Mouse (Mus musculus): Measurements from ENCODE around the gene Smo. TPM values are rescaled to one million over a fixed set of nuclear protein-coding genes. Genes with fewer than 3 reads are reported as not detected.

Gene Smo
- 16.1 and 16.4 TPM in 2 replicates for polyA plus RNA-seq (2015; fragmentation: Nextera tagmentation; extraction: Ambion mirVana)

DNA sequence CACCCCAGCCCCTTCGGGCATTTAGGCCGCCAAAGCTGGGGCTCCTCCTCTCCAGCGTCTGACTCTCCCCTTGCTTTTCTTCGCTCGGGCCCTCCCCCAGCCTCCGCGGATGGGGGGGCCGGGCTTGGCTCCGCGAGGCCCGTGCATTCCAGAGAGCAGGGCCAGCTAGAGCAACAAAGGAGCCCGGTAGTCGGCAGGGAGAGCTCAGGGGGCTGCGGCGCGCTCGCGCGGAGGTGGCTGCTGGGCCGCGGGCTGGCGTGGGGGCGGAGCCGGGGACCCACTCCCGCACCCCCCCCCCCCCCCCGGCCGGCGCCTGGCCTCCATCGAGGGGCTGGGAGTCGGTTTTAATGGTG is at the start of gene Smo:
Smo (plus strand) TSS at position 168 of the 353 bp plus-strand sequence.
- Histone ChIP-seq H3K27ac (replicated peaks) (peak within 1 kb of the TSS; percentile 84), H3K4me2 (peak within 1 kb of the TSS; percentile 88), H3K27me3 (0 out of 2 replicates have a peak, but pooled peaks cover 4% of the 10 kb centered on the region), H3K4me1 (replicated peaks) (peaks cover 23% of the 10 kb centered on the region), H3K4me3 (peak within 1 kb of the TSS; percentile 74), H3K9ac (peak within 1 kb of the TSS; percentile 91), H3K9me3 (no peaks in the 10 kb centered on the region), H3K36me3 (no peaks in the 10 kb centered on the region)
- under 1% methylated on average over 22 of the region's 30 CpGs for WGBS
- ATAC-seq (ENCODE audit: low read depth) = peak; percentile 97

DNA sequence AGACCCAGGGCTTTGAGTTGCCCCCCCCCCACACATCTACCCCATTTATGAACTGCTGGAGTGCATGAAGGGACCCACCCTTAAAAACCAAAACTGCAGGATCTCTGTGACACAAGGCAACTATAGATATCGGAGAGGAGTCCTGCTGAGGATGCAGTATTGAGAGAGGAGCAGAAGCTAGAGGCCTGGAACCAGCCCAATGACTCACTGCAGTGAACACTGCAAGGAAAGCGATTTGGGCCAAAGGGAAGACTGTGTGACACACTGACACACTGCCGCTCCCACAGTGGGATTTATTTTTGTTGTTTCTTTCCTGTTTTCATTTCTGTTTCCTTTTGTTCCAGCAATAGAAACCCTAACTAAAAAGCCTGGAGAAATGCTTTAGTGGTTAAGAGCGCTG is 49.4 kb upstream of the Smo start:
- 88% methylated on average over 4 of the region's 4 CpGs for WGBS
- H3K27ac ChIP-seq (replicated peaks) = no peak overlapping the region

DNA sequence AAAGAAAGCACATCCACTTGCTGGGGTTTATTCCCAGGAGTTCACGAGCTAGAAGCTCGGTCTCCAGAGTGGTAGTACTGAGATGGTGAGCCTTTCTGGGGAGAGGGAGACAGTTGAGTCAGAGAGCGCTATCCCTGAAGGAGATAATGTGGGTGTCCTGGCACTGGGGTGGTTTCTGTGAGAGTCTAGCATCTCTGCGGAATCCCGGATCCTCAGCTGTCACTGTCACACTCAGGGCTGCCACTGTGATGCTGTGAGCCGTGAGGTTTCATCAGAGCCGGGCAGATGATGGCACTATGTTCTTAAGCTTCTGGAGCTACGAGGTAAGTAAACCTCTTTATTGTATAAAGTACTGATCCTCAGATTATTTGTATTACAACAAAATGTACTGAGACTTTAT is 45.8 kb upstream of the Smo start:
- H3K27me3 ChIP-seq = peaks cover 24% of the 10 kb centered on the region
- H3K27ac ChIP-seq (replicated peaks) = no peak overlapping the region
- 75% methylated on average over 8 of the region's 8 CpGs for WGBS
- no peak for ATAC-seq (ENCODE audit: low read depth)
- H3K9ac ChIP-seq = no peak overlapping the region
- no peak overlapping the region for H3K4me3 ChIP-seq
- H3K9me3 ChIP-seq = no peaks in the 10 kb centered on the region
- H3K4me2 ChIP-seq = no peak overlapping the region
- peaks cover 6% of the 10 kb centered on the region for H3K4me1 ChIP-seq (replicated peaks)
- H3K36me3 ChIP-seq = no peaks in the 10 kb centered on the region

More for the DNA sequence above, 49.4 kb upstream of the Smo start:
- no peak for ATAC-seq (ENCODE audit: low read depth)
- Histone ChIP-seq H3K4me2 (no peak overlapping the region), H3K36me3 (no peaks in the 10 kb centered on the region), H3K27me3 (no peaks in the 10 kb centered on the region), H3K4me3 (no peak overlapping the region), H3K9me3 (no peaks in the 10 kb centered on the region), H3K9ac (no peak overlapping the region), H3K4me1 (replicated peaks) (no peaks in the 10 kb centered on the region)

DNA sequence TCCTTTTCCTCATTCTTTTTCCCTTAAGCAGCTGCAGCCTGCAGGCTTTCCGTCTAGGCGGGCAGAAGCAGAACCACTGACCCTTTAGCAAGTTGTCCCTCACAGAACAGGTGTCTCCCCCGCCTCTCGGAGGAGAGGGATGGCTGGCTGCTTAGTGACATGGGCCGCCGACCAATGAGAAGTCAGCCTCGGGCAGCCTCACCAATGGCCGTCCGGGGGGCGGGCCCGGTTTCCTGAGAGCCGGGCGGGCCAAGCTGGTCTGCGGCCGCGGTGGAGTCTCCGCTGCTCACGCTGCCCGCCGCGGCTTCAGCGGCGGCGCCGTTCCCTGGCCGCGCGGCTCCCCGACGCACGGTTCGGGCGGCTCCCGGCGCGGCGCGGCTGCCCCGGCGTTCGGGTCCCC is 41.4 kb upstream of the Smo start, which contains the start of gene Tspan33:
Tspan33 (plus strand) TSS at position 270 of the 400 bp plus-strand sequence.
- peak; percentile 98 for ATAC-seq (ENCODE audit: low read depth)
- Histone ChIP-seq H3K36me3 (no peaks in the 10 kb centered on the region), H3K4me3 (peak within 1 kb of the TSS; percentile 75), H3K4me1 (replicated peaks) (peaks cover 12% of the 10 kb centered on the region), H3K4me2 (peak within 1 kb of the TSS; percentile 99), H3K27ac (replicated peaks) (no peak within 1 kb of the TSS), H3K27me3 (peaks cover 38% of the 10 kb centered on the region), H3K9me3 (no peaks in the 10 kb centered on the region), H3K9ac (peak within 1 kb of the TSS; percentile 82)
- WGBS = under 1% methylated on average over 40 of the region's 41 CpGs

DNA sequence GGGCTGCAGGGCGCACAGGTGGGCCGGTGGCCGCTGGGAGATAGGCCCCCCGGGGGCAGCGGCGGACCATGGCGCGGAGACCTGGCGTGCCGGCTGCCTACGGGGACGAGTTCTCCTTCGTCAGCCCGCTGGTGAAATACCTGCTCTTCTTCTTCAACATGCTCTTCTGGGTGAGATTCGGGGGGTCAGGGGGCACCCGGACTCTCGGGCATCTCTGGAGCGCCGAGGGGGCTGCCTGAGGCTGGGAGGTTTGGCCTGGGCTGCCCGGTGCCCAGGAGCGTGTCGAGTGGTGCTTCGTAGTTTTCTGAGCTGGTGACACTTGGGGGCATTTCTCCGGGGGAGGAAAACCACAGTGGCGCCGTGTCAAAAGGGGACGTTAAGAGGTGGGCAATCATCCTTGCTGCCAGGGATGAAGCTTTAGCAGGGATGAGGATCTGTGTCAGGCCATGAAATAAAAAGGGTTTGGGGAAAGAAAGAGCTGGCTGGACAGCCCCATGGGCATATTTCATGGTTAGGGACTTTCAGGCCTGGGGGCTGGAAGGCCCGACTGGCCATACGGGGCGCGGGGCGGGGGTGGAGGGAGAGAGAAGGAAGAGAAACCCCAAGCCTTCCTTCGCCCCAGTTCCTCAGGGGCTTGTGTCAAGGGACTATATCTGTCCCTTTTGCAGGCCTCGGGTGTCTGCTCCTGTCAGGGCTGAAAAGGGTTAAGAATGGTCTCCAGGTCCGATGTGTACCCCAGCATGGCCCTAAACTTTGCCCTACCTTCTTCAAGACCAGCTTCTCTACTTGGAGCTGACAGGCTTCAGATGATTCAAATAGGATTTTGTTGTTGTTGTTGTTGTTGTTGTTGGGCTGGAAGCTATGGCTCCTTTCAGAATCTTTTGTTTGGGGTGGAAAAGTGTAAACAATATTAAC is 40.7 kb upstream of the Smo start:
- Histone ChIP-seq H3K9me3 (no peaks in the 10 kb centered on the region), H3K27ac (replicated peaks) (no peak overlapping the region), H3K4me2 (peak overlapping the region; percentile 99), H3K4me3 (peak overlapping the region; percentile 75), H3K36me3 (no peaks in the 10 kb centered on the region), H3K4me1 (replicated peaks) (peaks cover 12% of the 10 kb centered on the region), H3K27me3 (peaks cover 38% of the 10 kb centered on the region), H3K9ac (peak overlapping the region; percentile 82)
- WGBS = 2% methylated on average over 35 of the region's 35 CpGs
- peak; percentile 60 for ATAC-seq (ENCODE audit: low read depth)

DNA sequence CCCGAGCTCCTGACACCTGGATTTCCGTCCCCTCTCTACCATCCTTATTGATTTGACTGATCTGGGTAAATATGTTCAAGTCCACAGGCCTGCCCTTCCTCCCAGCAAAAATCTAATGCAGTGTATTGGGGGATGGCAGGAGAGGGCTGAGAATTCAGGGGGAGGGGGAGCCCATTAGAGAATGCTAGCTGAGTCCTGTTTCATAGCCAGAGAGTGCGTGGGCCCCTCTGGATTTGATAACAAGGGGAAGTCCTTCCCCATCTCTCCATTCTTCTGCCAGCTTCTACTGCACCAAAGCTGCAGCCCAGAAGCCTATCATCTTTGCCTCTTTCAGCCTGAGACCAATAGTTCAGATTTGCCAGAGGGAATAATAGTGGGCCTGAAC is 40.0 kb upstream of the Smo start:
- Histone ChIP-seq H3K4me2 (peak overlapping the region; percentile 99), H3K27ac (replicated peaks) (no peak overlapping the region), H3K9me3 (no peaks in the 10 kb centered on the region), H3K4me1 (replicated peaks) (peaks cover 12% of the 10 kb centered on the region), H3K27me3 (peaks cover 38% of the 10 kb centered on the region), H3K4me3 (no peak overlapping the region), H3K9ac (peak overlapping the region; percentile 82; the same call in 1 of the 2 replicates), H3K36me3 (no peaks in the 10 kb centered on the region)
- 52% methylated on average over 3 of the region's 3 CpGs for WGBS
- ATAC-seq (ENCODE audit: low read depth) = no peak

DNA sequence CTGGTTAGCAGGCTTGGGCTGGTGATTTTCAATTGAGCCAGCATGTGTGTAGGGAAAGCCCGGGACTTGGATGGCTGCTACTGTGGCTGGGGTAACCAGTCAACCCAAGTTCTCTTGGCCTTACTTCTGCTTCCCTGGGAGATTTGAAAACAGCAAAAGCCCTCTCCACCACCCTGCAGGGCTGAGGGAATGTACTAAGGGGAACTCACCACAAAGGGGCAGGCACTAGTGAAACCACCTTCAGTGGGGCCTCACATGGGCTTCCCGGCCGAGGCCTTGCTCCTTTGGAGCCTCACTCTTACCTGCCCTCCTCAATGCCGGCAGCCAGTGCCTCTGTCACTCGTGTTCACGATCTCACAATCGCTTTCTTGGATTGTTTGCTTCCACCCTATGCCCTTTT is 39.3 kb upstream of the Smo start:
- Histone ChIP-seq H3K4me1 (replicated peaks) (peaks cover 12% of the 10 kb centered on the region), H3K9ac (no peak overlapping the region), H3K36me3 (no peaks in the 10 kb centered on the region), H3K4me2 (no peak overlapping the region), H3K27me3 (peaks cover 38% of the 10 kb centered on the region), H3K9me3 (no peaks in the 10 kb centered on the region), H3K27ac (replicated peaks) (no peak overlapping the region), H3K4me3 (no peak overlapping the region)
- WGBS = 78% methylated on average over 7 of the region's 7 CpGs
- ATAC-seq (ENCODE audit: low read depth) = no peak

DNA sequence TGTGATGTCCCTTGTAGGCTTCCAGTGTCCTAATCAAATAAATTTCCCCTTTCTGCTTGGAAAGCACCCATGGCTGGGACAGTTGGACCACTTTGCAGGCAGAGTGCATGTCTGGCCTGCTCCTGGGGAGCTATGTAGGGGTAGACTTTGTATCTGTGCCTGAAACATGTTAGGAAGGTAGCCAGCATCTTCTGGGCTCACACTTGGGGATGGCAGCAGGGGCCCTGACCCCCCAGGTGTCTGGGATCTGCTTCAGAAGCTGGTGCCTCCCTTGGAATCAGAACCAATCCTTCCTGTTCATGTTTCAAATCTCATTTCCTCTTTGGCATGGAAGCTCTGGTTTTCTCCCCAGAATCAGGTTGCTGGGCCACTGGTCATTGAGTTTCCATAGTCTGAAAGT is 38.2 kb upstream of the Smo start:
- Histone ChIP-seq H3K4me1 (replicated peaks) (peaks cover 12% of the 10 kb centered on the region), H3K27ac (replicated peaks) (no peak overlapping the region), H3K27me3 (peaks cover 28% of the 10 kb centered on the region), H3K36me3 (no peaks in the 10 kb centered on the region), H3K9ac (no peak overlapping the region), H3K4me3 (no peak overlapping the region), H3K9me3 (no peaks in the 10 kb centered on the region), H3K4me2 (no peak overlapping the region)
- ATAC-seq (ENCODE audit: low read depth) = no peak

DNA sequence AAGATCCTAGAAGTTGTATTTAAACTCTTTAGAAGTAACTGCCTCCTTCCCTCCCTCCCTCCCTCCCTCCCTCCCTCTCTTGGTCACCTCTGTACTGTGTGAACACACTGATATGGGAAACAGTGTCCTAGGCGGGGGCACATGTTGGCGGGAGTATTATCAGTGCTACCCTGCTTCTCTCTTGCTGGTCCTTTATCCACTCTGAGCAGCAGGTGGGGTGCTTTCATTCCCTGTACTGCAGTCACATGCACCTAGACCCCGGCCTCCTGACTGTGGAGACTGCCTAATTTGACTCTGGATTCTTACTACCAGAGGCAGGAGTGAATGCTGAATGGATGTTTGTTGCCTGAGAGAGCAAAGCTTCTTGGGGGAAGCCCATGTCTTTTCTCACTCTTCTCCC is 37.8 kb upstream of the Smo start:
- no peak overlapping the region for H3K9ac ChIP-seq
- no peaks in the 10 kb centered on the region for H3K9me3 ChIP-seq
- no peaks in the 10 kb centered on the region for H3K36me3 ChIP-seq
- H3K27me3 ChIP-seq = peaks cover 26% of the 10 kb centered on the region
- no peak overlapping the region for H3K4me3 ChIP-seq
- no peak overlapping the region for H3K4me2 ChIP-seq
- peaks cover 12% of the 10 kb centered on the region for H3K4me1 ChIP-seq (replicated peaks)
- ATAC-seq (ENCODE audit: low read depth) = no peak
- no peak overlapping the region for H3K27ac ChIP-seq (replicated peaks)
- WGBS = 52% methylated on average over 3 of the region's 3 CpGs

DNA sequence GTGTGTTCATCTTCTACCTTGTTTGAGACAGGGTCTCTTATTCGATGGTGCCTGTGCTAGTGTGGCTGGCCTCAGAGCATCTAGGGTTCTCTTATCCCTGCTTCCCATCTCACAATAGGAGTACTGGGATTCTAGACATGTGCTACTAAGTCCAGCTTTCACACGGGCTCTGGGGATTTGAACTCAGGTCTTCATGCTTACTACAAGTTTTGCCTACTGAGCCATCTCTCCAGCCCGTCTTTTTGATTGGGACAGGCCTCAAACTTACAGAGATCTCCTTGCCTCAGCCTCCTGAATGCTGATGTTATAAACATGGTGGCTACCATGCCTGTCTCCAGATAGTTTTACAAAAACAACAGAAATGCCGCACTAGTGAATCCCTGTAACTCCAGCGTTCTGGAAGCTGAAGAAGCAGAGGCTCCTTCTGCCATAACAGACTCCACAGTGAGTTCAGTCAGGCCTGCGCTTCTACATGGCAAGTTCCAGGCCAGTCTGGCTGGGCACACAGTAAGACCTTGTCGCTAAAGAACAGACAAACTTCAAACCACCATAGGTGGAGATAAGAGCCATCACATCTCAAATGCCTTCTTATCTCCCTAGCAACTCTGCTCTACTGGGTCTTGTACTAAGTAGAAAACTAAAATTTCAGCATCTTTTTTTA is 36.1 kb upstream of the Smo start:
- Histone ChIP-seq H3K27ac (replicated peaks) (no peak overlapping the region), H3K4me3 (no peak overlapping the region), H3K36me3 (no peaks in the 10 kb centered on the region), H3K9me3 (no peaks in the 10 kb centered on the region), H3K4me2 (no peak overlapping the region), H3K27me3 (peaks cover 14% of the 10 kb centered on the region), H3K4me1 (replicated peaks) (peaks cover 8% of the 10 kb centered on the region), H3K9ac (no peak overlapping the region)
- 94% methylated on average over 7 of the region's 7 CpGs for WGBS
- no peak for ATAC-seq (ENCODE audit: low read depth)

DNA sequence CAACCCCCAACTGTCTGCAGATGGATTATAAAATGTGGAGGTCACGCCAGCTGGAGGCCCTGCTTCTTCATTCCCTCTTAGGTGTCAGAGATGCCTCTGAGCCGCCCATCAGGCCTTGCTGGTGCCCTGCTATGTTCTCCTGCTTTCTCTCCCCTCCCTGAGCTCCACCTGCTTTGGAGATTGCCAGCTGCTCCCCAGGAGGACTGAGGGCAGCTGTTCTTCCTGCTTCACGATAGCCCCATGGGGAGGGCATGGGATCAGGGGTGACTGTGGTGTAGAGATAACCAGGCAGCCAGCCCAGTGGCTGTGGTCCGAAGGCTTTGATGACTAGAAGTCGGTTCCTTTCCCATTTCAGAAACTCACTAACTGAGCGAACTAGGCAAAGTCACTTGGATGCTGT is 34.3 kb upstream of the Smo start:
- Histone ChIP-seq H3K27ac (replicated peaks) (no peak overlapping the region), H3K4me3 (no peak overlapping the region), H3K36me3 (no peaks in the 10 kb centered on the region), H3K9ac (no peak overlapping the region), H3K4me1 (replicated peaks) (no peaks in the 10 kb centered on the region), H3K27me3 (peaks cover 9% of the 10 kb centered on the region), H3K4me2 (no peak overlapping the region), H3K9me3 (no peaks in the 10 kb centered on the region)
- no peak for ATAC-seq (ENCODE audit: low read depth)
- WGBS = 66% methylated on average over 6 of the region's 6 CpGs

DNA sequence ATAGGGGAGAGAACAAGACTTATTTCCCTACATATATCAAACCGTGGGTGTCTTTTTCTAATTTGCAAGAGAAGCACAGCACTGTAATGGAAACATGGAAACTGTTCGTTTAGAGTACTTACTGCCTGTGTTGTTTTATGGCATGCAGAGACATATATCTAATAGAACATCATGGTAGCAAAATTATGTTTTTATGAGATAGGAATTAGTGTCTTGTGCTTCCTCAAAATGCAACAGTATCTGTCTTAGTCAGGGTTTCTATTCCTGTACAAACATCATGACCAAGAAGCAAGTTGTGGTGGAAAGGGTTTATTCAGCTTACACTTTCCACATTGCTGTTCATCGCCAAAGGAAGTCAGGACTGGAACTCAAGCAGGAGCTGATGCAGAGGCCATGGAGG is 33.2 kb upstream of the Smo start:
- Histone ChIP-seq H3K4me1 (replicated peaks) (no peaks in the 10 kb centered on the region), H3K9ac (no peak overlapping the region), H3K4me2 (no peak overlapping the region), H3K4me3 (no peak overlapping the region), H3K36me3 (no peaks in the 10 kb centered on the region), H3K27ac (replicated peaks) (no peak overlapping the region), H3K9me3 (no peaks in the 10 kb centered on the region), H3K27me3 (peaks cover 8% of the 10 kb centered on the region)
- 86% methylated on average over 3 of the region's 3 CpGs for WGBS
- ATAC-seq (ENCODE audit: low read depth) = no peak

All from neural tube, embryonic 13.5 days (tissue).